Mouse (Mus musculus) MEL (cell line): Measurements from ENCODE around the gene Naaa.

Experiments used
- CTCF ChIP-seq, 3 experiments: IDR thresholded peaks in 2 of 3; conservative IDR thresholded peaks in 1 of 3; 2 replicates each; pipeline ENCODE4 v1.5.1; 2011 to 2012; ENCODE audit warnings: low read length in 3 of 3, low read depth in 2 of 3, mild to moderate bottlenecking in 2 of 3, improper control_type of control experiment in 1 of 3, inconsistent platforms in 1 of 3, mixed read lengths in 1 of 3, moderate library complexity in 1 of 3; ENCODE audit not compliant: control insufficient read depth in 1 of 3, insufficient read depth in 1 of 3, poor library complexity in 1 of 3, severe bottlenecking in 1 of 3
- GATA1 ChIP-seq: IDR thresholded peaks from 2 replicates; pipeline ENCODE4 v1.6.1; 2011; ENCODE audit warnings: low read depth, low read length, improper control_type of control experiment
- JUND ChIP-seq: IDR thresholded peaks from 2 replicates; pipeline ENCODE4 v1.6.1; 2011; ENCODE audit warnings: low read depth, mild to moderate bottlenecking, improper control_type of control experiment, low read length
- KAT2A ChIP-seq: conservative IDR thresholded peaks from 2 replicates; pipeline ENCODE4 v1.6.1; 2012; ENCODE audit warnings: low read depth, low read length, improper control_type of control experiment, inconsistent platforms
- MAFK ChIP-seq: IDR thresholded peaks from 2 replicates; pipeline ENCODE4 v1.6.1; 2011; ENCODE audit warnings: low read depth, mild to moderate bottlenecking, low read length, improper control_type of control experiment, borderline replicate concordance
- MAZ ChIP-seq: IDR thresholded peaks from 2 replicates; pipeline ENCODE4 v1.6.1; 2012; ENCODE audit warnings: low read depth, mild to moderate bottlenecking, inconsistent platforms, low read length, improper control_type of control experiment
- MXI1 ChIP-seq: IDR thresholded peaks from 2 replicates; pipeline ENCODE4 v1.6.1; 2011; ENCODE audit warnings: mild to moderate bottlenecking, low read depth, low read length, improper control_type of control experiment
- POLR2A ChIP-seq, 2 experiments: IDR thresholded peaks; 2 replicates each; pipeline ENCODE4 v1.6.1; 2011 to 2012; ENCODE audit warnings: low read length in 2 of 2, mild to moderate bottlenecking in 2 of 2, control low read depth in 1 of 2, improper control_type of control experiment in 1 of 2, low read depth in 1 of 2, moderate library complexity in 1 of 2; ENCODE audit not compliant: control insufficient read depth in 1 of 2, insufficient read depth in 1 of 2, poor library complexity in 1 of 2
- RCOR1 ChIP-seq: IDR thresholded peaks from 2 replicates; pipeline ENCODE4 v1.6.1; 2012; ENCODE audit warnings: low read depth, mild to moderate bottlenecking, inconsistent platforms, low read length, improper control_type of control experiment
- TCF12 ChIP-seq: IDR thresholded peaks from 2 replicates; pipeline ENCODE4 v1.6.1; 2014; ENCODE audit warnings: low read depth, mild to moderate bottlenecking, inconsistent platforms, low read length, improper control_type of control experiment, moderate library complexity
- USF1 ChIP-seq: IDR thresholded peaks from 2 replicates; pipeline ENCODE4 v1.6.1; 2014; ENCODE audit warnings: low read depth, mild to moderate bottlenecking, inconsistent platforms, low read length, improper control_type of control experiment, moderate library complexity

DNA sequence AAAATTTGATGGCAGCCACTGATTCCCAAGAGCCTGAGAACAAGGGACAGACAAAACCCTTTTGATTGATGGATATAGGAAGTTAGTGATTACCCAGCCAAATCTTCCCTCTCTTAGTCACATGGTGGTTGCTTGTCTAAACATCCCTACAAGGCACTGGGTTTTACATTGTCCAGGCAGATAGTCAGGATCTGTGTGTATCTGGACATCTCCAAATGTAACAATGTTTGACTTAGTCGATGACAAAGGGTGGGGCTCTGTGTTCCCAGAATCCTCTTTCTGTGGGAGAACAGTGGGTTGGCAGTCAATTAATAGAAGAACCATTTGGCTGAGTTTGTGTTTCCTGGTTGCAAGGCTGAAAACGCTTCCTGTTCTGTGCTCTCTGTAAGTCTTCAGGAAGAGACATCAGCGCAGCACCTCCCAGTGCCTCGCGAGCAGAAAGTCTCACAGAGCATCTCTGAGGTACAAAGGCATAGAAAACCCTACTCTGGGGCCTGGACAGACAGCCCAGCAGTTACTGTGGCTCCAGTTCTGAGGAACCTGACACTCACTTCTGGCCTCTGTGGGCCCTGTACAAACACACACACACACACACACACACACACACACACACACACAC, 42.9 kb downstream of the Naaa start:
- no peak for TF ChIP-seq POLR2A (IDR thresholded peaks at IDR 0.05; ENCODE audit: control insufficient read depth in 1 of 2, insufficient read depth in 1 of 2, low read depth in 1 of 2, low read length in 2 of 2, poor library complexity in 1 of 2)
- no peak for TF ChIP-seq GATA1
- TF ChIP-seq CTCF (IDR thresholded peaks at IDR 0.05 in 2 of 3, conservative IDR thresholded peaks at IDR 0.05 in 1 of 3; ENCODE audit: control insufficient read depth in 1 of 3, insufficient read depth in 1 of 3, low read depth in 2 of 3, low read length in 3 of 3, poor library complexity in 1 of 3, severe bottlenecking in 1 of 3): no peak
- TF ChIP-seq KAT2A: no peak
- TF ChIP-seq USF1: no peak
- no peak for TF ChIP-seq MAFK
- no peak for TF ChIP-seq RCOR1
- no peak for TF ChIP-seq MXI1
- TF ChIP-seq JUND: no peak
- no peak for TF ChIP-seq MAZ
- TF ChIP-seq TCF12: no peak
